Mouse (Mus musculus): ENCODE measurements around the gene Aspdh.

The Aspdh gene

DNA sequence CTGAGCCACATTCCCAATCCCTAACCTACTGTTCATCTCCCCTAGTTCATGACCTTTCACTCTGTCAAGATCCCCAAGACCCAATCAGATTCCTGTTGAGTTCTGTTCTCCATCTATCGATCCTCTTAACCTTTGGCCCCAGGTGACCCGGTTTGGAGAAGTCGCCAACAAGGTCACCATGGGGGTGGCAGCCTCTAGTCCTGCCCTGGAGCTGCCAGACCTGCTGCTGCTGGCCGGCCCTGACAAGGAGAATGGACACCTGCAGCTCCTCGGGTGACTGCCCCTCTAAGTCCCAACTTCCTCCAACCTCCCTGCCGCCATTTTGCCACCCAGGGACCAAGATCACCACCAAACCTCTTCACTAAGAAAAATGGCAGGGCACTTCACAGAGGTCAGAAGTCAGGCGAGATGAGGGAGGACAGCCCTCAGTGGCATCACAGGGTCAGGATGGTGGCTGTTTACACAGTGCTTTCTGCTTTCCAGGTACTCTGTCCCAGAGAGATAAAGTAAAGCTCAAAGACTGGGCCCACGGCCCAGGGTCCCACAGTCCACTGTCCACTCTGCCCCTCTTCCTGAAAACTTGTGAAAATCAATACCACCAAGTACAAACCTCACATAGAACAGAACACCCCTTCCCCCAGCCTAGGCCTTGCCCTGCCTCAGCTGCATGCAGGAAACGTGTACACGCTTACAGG lies 32.3 kb downstream of the Aspdh start:
- DNase-seq (ENCODE audit: low read depth, low spot score), result peak; percentile 25

DNA sequence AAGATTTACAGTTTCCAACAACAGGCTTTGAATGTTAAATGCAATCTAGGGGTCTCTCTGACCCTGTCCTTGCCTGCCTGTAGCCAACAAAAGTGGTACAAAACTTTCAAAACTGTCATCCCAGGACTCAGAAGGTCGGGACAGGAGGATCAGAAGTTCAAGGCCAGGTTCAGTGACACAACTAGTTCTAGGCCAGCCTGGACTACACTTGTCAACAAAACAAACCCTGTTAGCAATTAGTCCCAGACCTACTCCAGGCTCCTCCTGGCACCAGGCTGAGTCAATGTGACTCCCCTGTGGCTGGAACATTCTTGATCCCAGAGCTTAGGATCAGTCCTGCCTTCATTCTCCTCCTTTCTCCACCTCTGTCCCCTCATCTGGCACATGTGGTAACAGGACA lies 33.7 kb downstream of the Aspdh start:
- DNase-seq (ENCODE audit: low read depth, low spot score), result no peak

DNA sequence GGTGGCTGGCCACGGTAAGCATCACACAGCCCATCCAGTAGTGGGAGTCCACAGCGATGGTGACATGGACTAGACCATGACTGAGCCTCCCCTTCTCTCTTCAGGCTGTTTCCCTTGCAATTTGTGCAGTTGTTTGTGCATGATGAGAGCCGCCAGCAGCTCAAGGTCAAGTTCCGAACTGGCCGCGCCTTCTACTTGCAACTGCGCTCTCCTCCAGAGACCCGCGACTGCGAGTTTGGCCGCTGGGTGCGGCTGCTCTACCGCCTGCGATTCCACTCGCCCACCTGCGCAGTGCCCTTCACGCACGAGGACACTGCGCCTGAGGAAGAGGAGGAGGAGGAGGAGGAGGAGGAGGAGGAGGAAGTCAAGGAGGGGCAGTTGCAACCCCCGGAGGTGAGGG lies 34.9 kb downstream of the Aspdh start:
- DNase-seq (ENCODE audit: low read depth, low spot score), result no peak

DNA sequence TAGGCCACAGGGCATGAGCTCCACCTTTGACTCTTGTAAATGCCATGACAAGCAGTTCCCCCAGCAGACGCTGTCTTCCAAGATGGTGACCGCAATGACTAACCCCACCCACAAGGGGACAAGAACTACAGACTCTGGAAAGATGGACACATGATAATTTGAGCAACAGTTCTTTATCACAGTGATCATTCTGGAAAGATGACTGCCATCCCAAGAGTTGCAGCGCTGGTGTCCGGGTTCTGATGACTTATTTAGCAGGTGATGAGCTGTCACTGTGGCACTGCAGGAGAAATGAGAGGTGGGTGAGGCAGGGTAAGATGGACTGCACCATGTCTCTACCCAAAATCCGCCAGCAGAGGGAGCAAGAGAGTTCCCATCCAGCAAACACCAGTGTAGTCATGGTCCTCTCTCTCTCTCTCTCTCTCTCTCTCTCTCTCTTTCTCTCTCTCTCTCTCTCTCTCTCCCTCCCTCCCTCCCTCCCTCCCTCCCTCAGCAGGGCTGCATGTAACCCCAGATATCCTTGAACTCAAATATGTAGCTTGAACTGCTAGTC lies 36.4 kb downstream of the Aspdh start:
- peak; percentile 77 for DNase-seq (ENCODE audit: low read depth, low spot score)

DNA sequence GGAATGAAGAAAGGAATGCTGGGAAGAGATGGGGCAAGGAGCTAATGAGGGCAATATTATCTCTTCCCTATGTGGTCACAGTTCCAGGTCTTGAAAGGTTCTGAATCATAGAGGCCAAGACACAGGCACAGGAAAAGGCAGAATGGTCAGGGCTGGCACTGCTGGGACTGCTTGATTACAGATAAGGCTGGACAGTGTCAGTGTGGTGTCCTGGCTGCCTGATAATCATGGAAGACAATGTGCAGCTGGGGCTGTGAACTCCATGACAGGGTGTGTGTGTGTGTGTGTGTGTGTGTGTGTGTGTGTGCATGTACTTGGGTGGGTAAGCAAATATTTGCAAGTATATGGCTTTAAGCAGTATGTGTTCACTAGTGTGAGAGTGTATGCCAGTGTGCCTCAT lies 42.3 kb downstream of the Aspdh start:
- no peak for DNase-seq (ENCODE audit: low read depth, low spot score)
